Mouse (Mus musculus) heart, embryonic 10.5 days (tissue): Measurements from ENCODE around the gene Minpp1. TPM values are rescaled to one million over a fixed set of nuclear protein-coding genes. Genes with fewer than 3 reads are reported as not detected.
A peak's percentile ranks its signal among the peaks of the same experiment; 100 is the strongest.
"Not testable (repeated sequence)": the region's sequence is repeated elsewhere in the genome, so short reads cannot be mapped to it uniquely, and the experiment has no call there.

Experiments
- DNase-seq: peaks from one replicate; pipeline ENCODE4 v3.0.0-alpha.2; 2017; ENCODE audit warnings: low spot score
- H3K27ac ChIP-seq: fragments of 300-500 bp; sonication (generic); 2 replicates; pipeline ENCODE4 v1.5.1; 2016; ENCODE audit warnings: mild to moderate bottlenecking
- H3K27me3 ChIP-seq: fragments of 300-500 bp; sonication (generic); 2 replicates; pipeline ENCODE4 v1.6.1; 2016; ENCODE audit warnings: mild to moderate bottlenecking; ENCODE audit not compliant: poor library complexity, insufficient read depth, severe bottlenecking
- H3K36me3 ChIP-seq: fragments of 300-500 bp; sonication (generic); 2 replicates; pipeline ENCODE4 v1.6.1; 2016; ENCODE audit warnings: mild to moderate bottlenecking, moderate library complexity
- H3K4me1 ChIP-seq: fragments of 300-500 bp; sonication (generic); 2 replicates; pipeline ENCODE4 v1.6.1; 2016; ENCODE audit warnings: mild to moderate bottlenecking
- H3K4me3 ChIP-seq: fragments of 300-500 bp; sonication (generic); 2 replicates; pipeline ENCODE4 v1.5.1; 2016; ENCODE audit warnings: mild to moderate bottlenecking, moderate library complexity
- H3K9me3 ChIP-seq: fragments of 300-500 bp; sonication (generic); 2 replicates; pipeline ENCODE4 v1.6.1; 2016; ENCODE audit warnings: mild to moderate bottlenecking, moderate library complexity
- WGBS: fragments of 180-500 bp; shearing (Covaris S2); methylation state at CpG from one replicate; pipeline ENCODE4 v1.1.7; 2016; 5-methylcytosine and 5-hydroxymethylcytosine counted together
- polyA plus RNA-seq: library from polyadenylated mRNA; unstranded; fragments of >200 nt; fragmentation: Nextera tagmentation; extraction: Ambion mirVana; gene quantifications from 2 replicates; pipeline ENCODE4 v1.2.1, GENCODE M21; 2016

Gene Minpp1
- polyA plus RNA-seq = 75.0 and 85.1 TPM in 2 replicates

DNA sequence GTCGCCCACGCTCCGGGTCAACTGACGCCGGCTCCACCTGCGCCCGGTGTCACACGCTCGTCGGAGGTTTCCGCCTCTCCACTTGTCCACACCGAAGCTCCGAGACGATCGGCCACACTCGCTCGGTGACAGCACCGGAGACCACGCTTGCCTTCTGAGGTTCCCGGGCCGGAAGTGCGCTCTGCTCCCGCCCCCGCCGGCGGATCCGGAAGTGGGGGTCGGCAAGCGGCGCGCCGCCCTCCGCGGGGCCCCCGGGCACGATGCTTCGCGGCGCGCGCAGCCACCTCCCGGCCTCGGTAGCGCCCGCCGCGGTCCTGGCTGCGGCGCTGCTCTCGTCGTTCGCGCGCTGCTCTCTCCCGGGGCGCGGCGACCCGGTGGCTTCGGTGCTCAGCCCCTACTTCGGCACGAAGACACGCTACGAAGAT is at the start of gene Minpp1:
Gene Minpp1, plus strand, starts transcription at position 89 of the 425 bp plus-strand sequence.
- Histone ChIP-seq H3K27me3 (no peaks in the 10 kb centered on the region), H3K27ac (peak within 1 kb of the TSS; percentile 92), H3K4me1 (peaks cover 19% of the 10 kb centered on the region), H3K36me3 (no peaks in the 10 kb centered on the region), H3K9me3 (no peaks in the 10 kb centered on the region), H3K4me3 (peak within 1 kb of the TSS; percentile 83)
- peak; percentile 93 for DNase-seq
- under 1% methylated on average over 61 of the region's 64 CpGs for WGBS

DNA sequence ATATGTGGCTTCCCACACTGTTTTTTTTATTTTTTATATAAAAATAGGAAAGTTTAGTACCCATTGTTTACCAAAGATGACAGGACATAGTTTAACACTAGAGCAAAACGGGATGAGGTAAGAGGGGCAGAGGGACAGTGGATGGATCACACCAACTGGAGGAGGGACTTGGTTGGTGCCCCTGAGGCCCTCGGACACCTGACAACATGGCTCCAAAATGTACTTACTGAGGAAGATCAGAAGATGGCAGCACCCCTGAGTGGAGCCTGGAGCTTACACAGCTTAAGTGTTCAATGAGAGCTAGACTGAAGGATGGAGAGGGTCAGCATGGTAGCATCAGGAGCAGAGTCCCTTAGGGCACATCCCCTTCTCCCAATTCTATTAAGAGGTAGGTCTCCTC is 46.2 kb upstream of the Minpp1 start:
- WGBS = 95% methylated on average over 2 of the region's 2 CpGs
- Histone ChIP-seq H3K36me3 (no peaks in the 10 kb centered on the region), H3K27ac (no peak overlapping the region), H3K27me3 (no peaks in the 10 kb centered on the region), H3K9me3 (no peaks in the 10 kb centered on the region), H3K4me1 (peaks cover 6% of the 10 kb centered on the region; the same call in 1 of the 2 replicates), H3K4me3 (no peak overlapping the region)
- no peak for DNase-seq

DNA sequence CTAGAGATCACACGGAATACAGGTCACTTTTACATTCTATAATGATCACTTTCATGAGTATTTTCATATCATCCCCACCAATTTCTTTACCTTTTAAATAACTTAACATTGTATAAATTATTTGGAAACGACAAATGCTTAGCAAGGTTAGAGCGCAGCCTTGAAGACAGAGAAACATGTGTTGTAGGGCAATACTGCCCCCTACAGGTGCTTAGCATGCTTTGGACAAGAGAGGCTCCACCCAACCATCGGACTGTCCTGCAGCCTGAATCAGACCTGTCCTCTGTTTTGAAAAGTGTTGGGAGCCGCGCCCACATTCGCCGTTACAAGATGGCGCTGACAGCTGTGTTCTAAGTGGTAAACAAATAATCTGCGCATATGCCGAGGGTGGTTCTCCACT is 44.0 kb upstream of the Minpp1 start:
- DNase-seq = peak; percentile 46
- Histone ChIP-seq H3K9me3 (no peaks in the 10 kb centered on the region), H3K4me3 (no peak overlapping the region), H3K36me3 (no peaks in the 10 kb centered on the region), H3K4me1 (peaks cover 6% of the 10 kb centered on the region; the same call in 1 of the 2 replicates), H3K27ac (no peak overlapping the region), H3K27me3 (no peaks in the 10 kb centered on the region)
- WGBS = 96% methylated on average over 11 of the region's 11 CpGs

DNA sequence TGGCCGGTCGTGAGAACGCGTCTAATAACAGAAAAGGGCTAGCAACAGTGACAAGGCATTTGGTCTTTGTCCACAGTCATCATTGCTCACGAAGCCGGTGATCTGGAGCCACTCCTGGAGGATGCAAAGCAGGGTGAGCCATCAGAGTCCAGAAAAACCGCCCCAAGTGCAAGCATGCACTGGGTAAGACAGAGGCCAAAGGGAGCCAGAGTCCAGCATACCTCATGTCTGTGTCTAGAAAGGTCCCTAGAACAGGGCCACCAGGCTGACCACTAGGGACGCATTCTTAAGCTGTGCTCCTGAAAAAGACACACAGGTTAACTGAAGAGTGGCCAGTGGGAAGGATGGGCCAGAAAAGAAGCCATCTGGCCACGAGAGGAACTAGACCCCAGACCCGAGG is 36.6 kb upstream of the Minpp1 start:
- peak; percentile 39 for DNase-seq
- no peak overlapping the region for H3K27ac ChIP-seq
- no peaks in the 10 kb centered on the region for H3K36me3 ChIP-seq
- H3K4me1 ChIP-seq = no peaks in the 10 kb centered on the region
- H3K9me3 ChIP-seq = peaks cover 3% of the 10 kb centered on the region; the same call in 1 of the 2 replicates
- WGBS = 91% methylated on average over 10 of the region's 10 CpGs
- H3K27me3 ChIP-seq = no peaks in the 10 kb centered on the region
- H3K4me3 ChIP-seq = no peak overlapping the region

DNA sequence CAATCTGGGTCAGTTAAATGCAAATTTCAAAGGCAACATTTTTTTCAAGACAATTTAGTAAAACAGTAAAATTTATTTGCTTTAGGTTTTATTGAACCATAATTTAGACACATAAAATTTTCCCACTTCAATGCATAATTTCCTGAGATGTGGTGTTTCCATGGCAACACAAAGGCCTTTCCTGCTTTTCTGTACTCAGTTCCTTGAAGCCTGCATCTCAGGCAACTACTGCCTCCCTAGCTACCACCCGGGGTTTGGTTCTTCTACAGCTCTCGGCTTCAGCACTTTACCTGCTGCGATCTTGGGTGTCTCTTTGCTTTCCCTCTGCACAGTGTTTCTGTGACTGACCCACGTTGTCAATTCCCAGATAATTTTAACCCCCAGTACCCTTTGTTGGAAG is 33.3 kb upstream of the Minpp1 start:
- Histone ChIP-seq H3K36me3 (no peaks in the 10 kb centered on the region), H3K9me3 (peaks cover 3% of the 10 kb centered on the region; the same call in 1 of the 2 replicates), H3K27ac (no peak overlapping the region), H3K4me1 (no peaks in the 10 kb centered on the region), H3K27me3 (no peaks in the 10 kb centered on the region), H3K4me3 (no peak overlapping the region)
- WGBS = 77% methylated on average over 4 of the region's 4 CpGs
- DNase-seq = no peak

DNA sequence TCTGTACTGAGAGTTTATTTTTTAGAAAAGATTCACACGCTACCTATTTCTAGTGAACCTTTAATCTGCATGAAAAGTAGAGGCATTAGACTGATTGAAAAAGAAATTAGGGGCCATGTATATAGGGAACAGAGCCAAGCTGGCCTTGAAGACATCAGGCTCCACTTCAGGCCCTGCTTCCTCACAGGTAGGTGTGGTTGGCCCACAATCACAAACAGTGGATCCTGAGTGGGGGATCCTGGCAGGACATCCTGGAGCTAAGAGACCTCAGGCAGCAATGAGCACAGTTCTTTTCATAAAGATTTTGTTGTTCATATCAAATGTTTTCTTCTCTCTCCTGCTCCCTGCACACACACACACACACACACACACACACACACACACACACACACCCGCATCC is 28.8 kb upstream of the Minpp1 start:
- H3K36me3 ChIP-seq = no peaks in the 10 kb centered on the region
- H3K4me1 ChIP-seq = no peaks in the 10 kb centered on the region
- no peaks in the 10 kb centered on the region for H3K27me3 ChIP-seq
- DNase-seq = no peak
- WGBS = 76% methylated on average over 2 of the region's 2 CpGs
- no peak overlapping the region for H3K27ac ChIP-seq
- no peak overlapping the region for H3K4me3 ChIP-seq
- H3K9me3 ChIP-seq = no peaks in the 10 kb centered on the region

DNA sequence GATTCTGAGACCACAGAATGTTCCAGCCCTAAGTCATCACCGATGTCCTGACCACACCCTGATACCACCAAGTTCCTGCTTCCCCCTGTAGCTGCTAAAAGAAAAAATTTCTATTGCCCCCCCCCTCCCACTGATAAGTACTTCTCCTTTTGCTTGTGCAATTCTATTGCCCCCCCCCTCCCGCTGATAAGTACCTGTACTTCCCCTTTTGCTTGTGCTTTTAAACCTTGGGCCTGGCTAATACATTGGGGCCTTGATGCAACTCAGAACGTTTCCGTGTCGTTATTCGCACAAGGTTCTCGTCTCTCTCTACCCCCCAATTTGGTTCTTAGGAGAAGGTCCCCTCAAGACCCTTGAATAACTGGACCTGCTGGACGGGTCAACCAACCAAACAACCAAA is 27.9 kb upstream of the Minpp1 start:
- H3K27me3 ChIP-seq, H3K36me3 ChIP-seq, H3K27ac ChIP-seq, H3K4me3 ChIP-seq, H3K4me1 ChIP-seq, H3K9me3 ChIP-seq, DNase-seq: not testable (repeated sequence)
- 85% methylated on average over 8 of the region's 8 CpGs for WGBS

DNA sequence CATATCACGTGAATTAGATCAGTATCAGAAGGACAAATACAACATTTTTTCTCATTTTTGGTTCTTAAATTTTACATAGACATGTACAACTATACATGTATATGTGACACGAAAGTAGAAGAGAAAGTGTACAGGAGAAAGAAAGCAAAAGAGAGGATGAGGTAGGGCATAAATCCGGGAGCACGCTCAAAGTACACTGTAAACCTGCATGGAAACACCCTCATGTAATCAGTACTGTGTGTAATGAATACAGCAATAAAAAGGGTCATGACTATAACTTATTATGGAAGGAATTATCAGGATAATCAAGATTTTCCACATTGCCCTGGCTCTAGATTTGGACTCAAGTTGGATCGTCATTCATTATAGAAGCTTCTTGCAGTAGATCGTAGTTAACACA is 22.5 kb upstream of the Minpp1 start:
- Histone ChIP-seq H3K9me3 (no peaks in the 10 kb centered on the region), H3K27ac (no peak overlapping the region), H3K36me3 (no peaks in the 10 kb centered on the region), H3K4me1 (no peaks in the 10 kb centered on the region), H3K4me3 (no peak overlapping the region), H3K27me3 (no peaks in the 10 kb centered on the region)
- WGBS = 85% methylated on average over 6 of the region's 6 CpGs
- DNase-seq = no peak

DNA sequence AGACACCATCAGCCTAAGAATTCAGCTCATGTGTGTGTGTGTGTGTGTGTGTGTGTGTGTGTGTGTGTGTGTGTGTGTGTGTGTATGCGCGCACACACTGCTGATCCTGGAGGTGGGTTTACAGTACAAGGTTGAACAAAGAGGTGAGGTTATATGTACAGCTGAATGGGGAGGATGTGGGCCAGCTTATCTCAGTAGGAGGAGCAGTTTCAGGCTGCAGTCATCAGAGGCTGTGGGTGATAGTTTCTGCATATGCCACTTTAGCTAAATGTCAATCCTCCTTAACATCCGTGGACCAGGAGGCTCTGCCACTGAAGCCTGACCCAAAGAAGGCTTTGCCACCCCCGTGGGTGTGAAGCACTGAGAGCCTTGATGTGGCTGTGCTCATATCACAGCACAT is 20.3 kb upstream of the Minpp1 start:
- no peaks in the 10 kb centered on the region for H3K9me3 ChIP-seq
- no peaks in the 10 kb centered on the region for H3K27me3 ChIP-seq
- DNase-seq = no peak
- no peak overlapping the region for H3K4me3 ChIP-seq
- H3K27ac ChIP-seq = no peak overlapping the region
- H3K36me3 ChIP-seq = no peaks in the 10 kb centered on the region
- 79% methylated on average over 4 of the region's 4 CpGs for WGBS
- no peaks in the 10 kb centered on the region for H3K4me1 ChIP-seq

DNA sequence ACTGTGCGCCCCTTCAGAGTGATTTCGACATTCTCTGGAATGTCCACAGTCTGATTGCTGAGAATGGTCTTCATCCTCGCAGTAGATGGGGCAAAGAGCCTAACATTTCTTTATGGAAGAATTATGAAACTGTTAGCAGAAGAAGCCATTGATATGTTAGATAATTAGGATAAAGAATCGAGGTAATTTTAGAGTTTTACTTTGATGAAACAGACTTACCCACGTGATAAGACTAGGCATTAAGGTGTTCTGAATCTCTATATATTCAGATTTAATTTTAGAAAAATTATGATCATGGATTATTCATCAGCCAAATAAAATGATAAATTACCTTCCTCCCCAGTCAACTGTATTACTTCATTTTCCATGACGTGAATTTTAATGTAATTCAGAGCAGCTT is 19.1 kb upstream of the Minpp1 start, which contains the start of gene Rpl9-ps6:
Gene Rpl9-ps6, minus strand, starts transcription at position 101 of the 400 bp plus-strand sequence.
- Histone ChIP-seq H3K36me3 (no peaks in the 10 kb centered on the region), H3K4me3 (no peak within 1 kb of the TSS), H3K27me3 (no peaks in the 10 kb centered on the region), H3K27ac (no peak within 1 kb of the TSS), H3K9me3 (no peaks in the 10 kb centered on the region), H3K4me1 (no peaks in the 10 kb centered on the region)
- 80% methylated on average over 6 of the region's 6 CpGs for WGBS
- no peak for DNase-seq

DNA sequence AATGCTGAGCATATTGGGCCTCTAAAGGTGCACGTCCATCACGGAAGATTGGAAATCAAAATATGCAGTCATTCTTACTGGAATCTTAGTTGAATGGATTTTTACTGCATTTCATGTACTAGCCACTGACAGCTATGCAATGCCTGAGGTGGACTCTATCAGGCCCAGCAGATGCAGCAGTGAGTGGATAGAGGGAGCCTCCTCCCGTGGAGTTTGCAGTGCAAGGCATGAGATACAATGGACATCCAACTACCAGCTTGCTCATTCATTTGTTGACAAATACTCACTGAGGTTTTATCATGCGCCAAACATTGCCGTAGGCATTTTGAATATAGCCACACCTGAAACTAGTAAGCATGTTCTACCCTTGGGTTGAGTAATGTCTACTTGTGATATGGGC is 18.2 kb upstream of the Minpp1 start:
- no peak overlapping the region for H3K4me3 ChIP-seq
- no peaks in the 10 kb centered on the region for H3K27me3 ChIP-seq
- H3K9me3 ChIP-seq = no peaks in the 10 kb centered on the region
- H3K27ac ChIP-seq = no peak overlapping the region
- DNase-seq = no peak
- H3K4me1 ChIP-seq = no peaks in the 10 kb centered on the region
- 89% methylated on average over 5 of the region's 5 CpGs for WGBS
- no peaks in the 10 kb centered on the region for H3K36me3 ChIP-seq

DNA sequence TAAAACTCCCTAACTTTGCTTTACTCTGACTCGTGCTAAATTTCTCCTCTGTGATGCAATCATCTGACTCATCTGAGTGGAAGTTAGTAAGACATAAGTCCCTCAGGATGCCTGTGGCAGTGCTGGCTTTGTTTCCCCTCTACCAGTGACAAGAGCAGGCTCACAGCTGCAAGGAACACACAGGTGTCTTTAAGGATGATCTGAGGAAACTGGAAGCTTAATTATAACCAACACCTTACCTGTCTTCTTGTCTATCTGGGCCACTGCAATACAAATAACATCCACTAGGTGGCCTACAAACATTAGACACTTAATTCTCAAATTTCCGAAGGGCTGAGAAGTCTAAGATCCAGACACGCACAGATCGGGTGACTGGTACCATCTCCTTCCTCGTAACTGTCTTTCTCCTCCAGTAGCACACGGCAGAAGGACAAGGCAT is 15.5 kb upstream of the Minpp1 start:
- Histone ChIP-seq H3K4me3 (no peak overlapping the region), H3K27ac (no peak overlapping the region), H3K4me1 (no peaks in the 10 kb centered on the region), H3K27me3 (no peaks in the 10 kb centered on the region), H3K36me3 (no peaks in the 10 kb centered on the region), H3K9me3 (no peaks in the 10 kb centered on the region)
- WGBS = 45% methylated on average over 6 of the region's 6 CpGs
- no peak for DNase-seq

DNA sequence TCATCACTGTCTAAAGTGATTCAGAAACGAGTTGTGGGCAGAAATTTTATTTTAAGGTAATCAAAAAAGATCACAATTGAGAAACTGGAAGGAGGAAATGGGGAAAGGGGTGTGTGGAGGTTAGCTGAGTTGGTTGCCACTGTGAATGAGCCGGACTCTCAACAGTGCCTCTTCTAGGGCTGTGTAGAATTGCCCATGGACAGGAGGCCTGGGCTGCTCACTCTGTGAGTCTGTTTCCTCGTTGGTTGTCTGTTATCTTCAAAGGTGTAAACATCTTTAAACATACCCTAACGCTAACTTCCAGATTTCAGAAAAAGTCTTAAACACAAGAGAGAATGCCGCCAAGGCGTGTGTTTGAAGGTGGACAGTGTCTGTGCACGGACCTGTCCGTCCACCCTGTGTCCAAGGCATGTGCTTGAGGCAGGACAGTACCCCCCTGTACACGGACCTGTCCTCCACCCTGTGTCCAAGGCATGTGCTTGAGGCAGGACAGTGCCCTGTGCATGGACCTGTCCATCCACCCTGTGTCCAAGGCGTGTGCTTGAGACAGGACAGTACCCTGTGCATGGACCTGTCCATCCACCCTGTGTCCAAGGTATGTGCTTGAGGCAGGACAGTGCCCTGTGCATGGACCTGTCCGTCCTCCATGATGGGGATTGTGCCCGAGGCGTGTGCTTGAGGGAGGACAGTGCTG is 14.9 kb upstream of the Minpp1 start:
- 85% methylated on average over 13 of the region's 13 CpGs for WGBS
- H3K27me3 ChIP-seq = no peaks in the 10 kb centered on the region
- H3K36me3 ChIP-seq = no peaks in the 10 kb centered on the region
- no peak for DNase-seq
- no peak overlapping the region for H3K4me3 ChIP-seq
- H3K9me3 ChIP-seq = no peaks in the 10 kb centered on the region
- no peak overlapping the region for H3K27ac ChIP-seq
- H3K4me1 ChIP-seq = no peaks in the 10 kb centered on the region
